Mouse (Mus musculus): ENCODE data around the gene Smim20. TPM values are rescaled to one million over a fixed set of nuclear protein-coding genes. Genes with fewer than 3 reads are reported as not detected.

Smim20 gene
- polyA plus RNA-seq, 1 experiment from 2014 or later = 103 TPM

GRCm38 (mm10) chr5:53279216-53279813 lies 12.4 kb downstream of the Smim20 start:
- no peaks in the 10 kb centered on the region for H3K27me3 ChIP-seq (replicated peaks; ENCODE audit: control insufficient read depth, insufficient read depth, low read length)
- no peak overlapping the region for H3K27ac ChIP-seq (ENCODE audit: low read depth)
- 76% methylated on average over 12 of the region's 12 CpGs for WGBS
- no peak overlapping the region for H3K9ac ChIP-seq (ENCODE audit: low read length)
- no peaks in the 10 kb centered on the region for H3K9me3 ChIP-seq (ENCODE audit: control insufficient read depth, low read length)
- peaks cover 12% of the 10 kb centered on the region for H3K4me1 ChIP-seq (replicated peaks; ENCODE audit: control insufficient read depth, insufficient read depth, low read length)
- H3K4me3 ChIP-seq (ENCODE audit: low read depth, low read length) = no peak overlapping the region
- DNase-seq (ENCODE audit: low spot score) (no peak), ATAC-seq (replicated peaks; ENCODE audit: low FRiP score, low TSS enrichment, low read depth) (no peak)
- H3K36me3 ChIP-seq (ENCODE audit: control insufficient read depth, insufficient read depth, low read length) = peaks cover 8% of the 10 kb centered on the region; the same call in 1 of the 2 replicates
- H3K4me2 ChIP-seq (ENCODE audit: low read length) = no peak overlapping the region

- no peak overlapping the region for H3K9ac ChIP-seq (ENCODE audit: low read length)
- ATAC-seq (replicated peaks; ENCODE audit: low FRiP score, low TSS enrichment, low read depth) (no peak), DNase-seq (ENCODE audit: low spot score) (no peak)
- H3K27me3 ChIP-seq (replicated peaks; ENCODE audit: control insufficient read depth, insufficient read depth, low read length) = no peaks in the 10 kb centered on the region
- WGBS = 82% methylated on average over 4 of the region's 4 CpGs
- H3K36me3 ChIP-seq (ENCODE audit: control insufficient read depth, insufficient read depth, low read length) = peaks cover 8% of the 10 kb centered on the region; the same call in 1 of the 2 replicates
- H3K9me3 ChIP-seq (ENCODE audit: control insufficient read depth, low read length) = no peaks in the 10 kb centered on the region
- H3K4me2 ChIP-seq (ENCODE audit: low read length) = no peak overlapping the region
- no peak overlapping the region for H3K27ac ChIP-seq (ENCODE audit: low read depth)
- no peaks in the 10 kb centered on the region; the same call in 1 of the 2 replicates for H3K4me1 ChIP-seq (replicated peaks; ENCODE audit: control insufficient read depth, insufficient read depth, low read length)
- H3K4me3 ChIP-seq (ENCODE audit: low read depth, low read length) = no peak overlapping the region
These were observed 15.6 kb downstream of the Smim20 start for GRCm38 (mm10) chr5:53282487-53282886.

GRCm38 (mm10) chr5:53286406-53286805 lies 19.5 kb downstream of the Smim20 start:
- no peak overlapping the region for H3K9ac ChIP-seq (ENCODE audit: low read length)
- DNase-seq (ENCODE audit: low spot score) = no peak
- 0 out of 2 replicates have a peak, but pooled peaks cover 3% of the 10 kb centered on the region for H3K27me3 ChIP-seq (replicated peaks; ENCODE audit: control insufficient read depth, insufficient read depth, low read length)
- no peak for ATAC-seq (replicated peaks; ENCODE audit: low FRiP score, low TSS enrichment, low read depth)
- H3K36me3 ChIP-seq (ENCODE audit: control insufficient read depth, insufficient read depth, low read length) = no peaks in the 10 kb centered on the region
- no peak overlapping the region for H3K4me2 ChIP-seq (ENCODE audit: low read length)
- no peaks in the 10 kb centered on the region for H3K9me3 ChIP-seq (ENCODE audit: control insufficient read depth, low read length)
- WGBS = 92% methylated on average over 2 of the region's 2 CpGs
- no peak overlapping the region for H3K4me3 ChIP-seq (ENCODE audit: low read depth, low read length)
- H3K4me1 ChIP-seq (replicated peaks; ENCODE audit: control insufficient read depth, insufficient read depth, low read length) = no peaks in the 10 kb centered on the region; the same call in 1 of the 2 replicates
- no peak overlapping the region for H3K27ac ChIP-seq (ENCODE audit: low read depth)

- WGBS = 46% methylated on average over 9 of the region's 9 CpGs
- Histone ChIP-seq H3K4me1 (replicated peaks; ENCODE audit: control insufficient read depth, insufficient read depth, low read length) (no peaks in the 10 kb centered on the region), H3K27ac (ENCODE audit: low read depth) (no peak overlapping the region), H3K4me2 (ENCODE audit: low read length) (no peak overlapping the region), H3K9ac (ENCODE audit: low read length) (no peak overlapping the region), H3K36me3 (ENCODE audit: control insufficient read depth, insufficient read depth, low read length) (no peaks in the 10 kb centered on the region), H3K9me3 (ENCODE audit: control insufficient read depth, low read length) (no peaks in the 10 kb centered on the region), H3K27me3 (replicated peaks; ENCODE audit: control insufficient read depth, insufficient read depth, low read length) (0 out of 2 replicates have a peak, but pooled peaks cover 3% of the 10 kb centered on the region), H3K4me3 (ENCODE audit: low read depth, low read length) (no peak overlapping the region)
- DNase-seq (ENCODE audit: low spot score) (no peak), ATAC-seq (replicated peaks; ENCODE audit: low FRiP score, low TSS enrichment, low read depth) (no peak)
These were observed 22.6 kb downstream of the Smim20 start for GRCm38 (mm10) chr5:53289438-53289837.

GRCm38 (mm10) chr5:53294627-53295026 lies 27.7 kb downstream of the Smim20 start:
- Histone ChIP-seq H3K4me1 (replicated peaks; ENCODE audit: control insufficient read depth, insufficient read depth, low read length) (no peaks in the 10 kb centered on the region), H3K9me3 (ENCODE audit: control insufficient read depth, low read length) (no peaks in the 10 kb centered on the region), H3K9ac (ENCODE audit: low read length) (no peak overlapping the region), H3K36me3 (ENCODE audit: control insufficient read depth, insufficient read depth, low read length) (no peaks in the 10 kb centered on the region), H3K27me3 (replicated peaks; ENCODE audit: control insufficient read depth, insufficient read depth, low read length) (no peaks in the 10 kb centered on the region), H3K27ac (ENCODE audit: low read depth) (no peak overlapping the region), H3K4me2 (ENCODE audit: low read length) (no peak overlapping the region), H3K4me3 (ENCODE audit: low read depth, low read length) (no peak overlapping the region)
- DNase-seq (ENCODE audit: low spot score) (no peak), ATAC-seq (replicated peaks; ENCODE audit: low FRiP score, low TSS enrichment, low read depth) (no peak)
- 85% methylated on average over 5 of the region's 5 CpGs for WGBS

GRCm38 (mm10) chr5:53296961-53297360 lies 30.1 kb downstream of the Smim20 start:
- Histone ChIP-seq H3K36me3 (ENCODE audit: control insufficient read depth, insufficient read depth, low read length) (no peaks in the 10 kb centered on the region), H3K27ac (ENCODE audit: low read depth) (no peak overlapping the region), H3K4me1 (replicated peaks; ENCODE audit: control insufficient read depth, insufficient read depth, low read length) (no peaks in the 10 kb centered on the region), H3K27me3 (replicated peaks; ENCODE audit: control insufficient read depth, insufficient read depth, low read length) (no peaks in the 10 kb centered on the region), H3K4me2 (ENCODE audit: low read length) (no peak overlapping the region), H3K9ac (ENCODE audit: low read length) (no peak overlapping the region), H3K9me3 (ENCODE audit: control insufficient read depth, low read length) (no peaks in the 10 kb centered on the region), H3K4me3 (ENCODE audit: low read depth, low read length) (no peak overlapping the region)
- ATAC-seq (replicated peaks; ENCODE audit: low FRiP score, low TSS enrichment, low read depth) (no peak), DNase-seq (ENCODE audit: low spot score) (no peak)
- WGBS = 85% methylated on average over 4 of the region's 4 CpGs

- H3K4me2 ChIP-seq (ENCODE audit: low read length) = no peak overlapping the region
- H3K9ac ChIP-seq (ENCODE audit: low read length) = no peak overlapping the region
- no peak overlapping the region for H3K27ac ChIP-seq (ENCODE audit: low read depth)
- ATAC-seq (replicated peaks; ENCODE audit: low FRiP score, low TSS enrichment, low read depth) (no peak), DNase-seq (ENCODE audit: low spot score) (no peak)
- no peaks in the 10 kb centered on the region for H3K4me1 ChIP-seq (replicated peaks; ENCODE audit: control insufficient read depth, insufficient read depth, low read length)
- no peaks in the 10 kb centered on the region for H3K27me3 ChIP-seq (replicated peaks; ENCODE audit: control insufficient read depth, insufficient read depth, low read length)
- WGBS = 76% methylated on average over 8 of the region's 8 CpGs
- no peaks in the 10 kb centered on the region for H3K9me3 ChIP-seq (ENCODE audit: control insufficient read depth, low read length)
- no peaks in the 10 kb centered on the region for H3K36me3 ChIP-seq (ENCODE audit: control insufficient read depth, insufficient read depth, low read length)
- H3K4me3 ChIP-seq (ENCODE audit: low read depth, low read length) = no peak overlapping the region
These were observed 34.6 kb downstream of the Smim20 start for GRCm38 (mm10) chr5:53301496-53301895.

GRCm38 (mm10) chr5:53302895-53303670 lies 36.2 kb downstream of the Smim20 start:
- Histone ChIP-seq H3K9me3 (ENCODE audit: control insufficient read depth, low read length) (no peaks in the 10 kb centered on the region), H3K27me3 (replicated peaks; ENCODE audit: control insufficient read depth, insufficient read depth, low read length) (no peaks in the 10 kb centered on the region), H3K9ac (ENCODE audit: low read length) (no peak overlapping the region), H3K4me2 (ENCODE audit: low read length) (no peak overlapping the region), H3K36me3 (ENCODE audit: control insufficient read depth, insufficient read depth, low read length) (no peaks in the 10 kb centered on the region), H3K27ac (ENCODE audit: low read depth) (no peak overlapping the region), H3K4me3 (ENCODE audit: low read depth, low read length) (no peak overlapping the region), H3K4me1 (replicated peaks; ENCODE audit: control insufficient read depth, insufficient read depth, low read length) (no peaks in the 10 kb centered on the region)
- DNase-seq (ENCODE audit: low spot score) = no peak
- ATAC-seq (replicated peaks; ENCODE audit: low FRiP score, low TSS enrichment, low read depth) = no peak
- WGBS = 78% methylated on average over 10 of the region's 10 CpGs

All from intestine, embryonic 14.5 days (tissue).